Mouse (Mus musculus) ES-E14 (cell line): ENCODE results near the gene Gm10638. TPM values are rescaled to one million over a fixed set of nuclear protein-coding genes. Genes with fewer than 3 reads are reported as not detected.

Experiments
- DNase-seq: peaks from one replicate; pipeline ENCODE4 v3.0.0-alpha.2; 2013; ENCODE audit warnings: low read depth, low spot score
- H3K27ac ChIP-seq: 2 replicates; pipeline ENCODE4 v1.5.1; 2012; ENCODE audit warnings: low read depth, mild to moderate bottlenecking, low read length, moderate library complexity, mixed read lengths; ENCODE audit not compliant: poor library complexity, insufficient read depth, severe bottlenecking
- H3K36me3 ChIP-seq: 2 replicates; pipeline ENCODE4 v1.6.1; 2012; ENCODE audit warnings: mild to moderate bottlenecking, low read length, moderate library complexity, mixed read lengths; ENCODE audit not compliant: control insufficient read depth, poor library complexity, insufficient read depth, severe bottlenecking
- H3K4me1 ChIP-seq, 2 experiments: fragments of 150-350 bp in 1 of 2; sonication (generic) in 1 of 2; 2 replicates each; pipeline ENCODE4 v1.6.1; 2012; ENCODE audit warnings: low read length in 2 of 2, mild to moderate bottlenecking in 1 of 2, mixed read lengths in 1 of 2; ENCODE audit not compliant: control insufficient read depth in 2 of 2, insufficient read depth in 2 of 2, poor library complexity in 1 of 2
- H3K4me3 ChIP-seq, 2 experiments: fragments of 150-350 bp in 1 of 2; sonication (generic) in 1 of 2; 2 replicates each; pipeline ENCODE4 v1.5.1; 2012; ENCODE audit warnings: low read length in 2 of 2, low read depth in 1 of 2, mild to moderate bottlenecking in 1 of 2, mixed read lengths in 1 of 2; ENCODE audit not compliant: insufficient read depth in 1 of 2, poor library complexity in 1 of 2, severe bottlenecking in 1 of 2
- H3K9ac ChIP-seq: 2 replicates; pipeline ENCODE4 v1.6.1; 2012; ENCODE audit warnings: low read depth, mild to moderate bottlenecking, low read length, mixed read lengths; ENCODE audit not compliant: poor library complexity, insufficient read depth, severe bottlenecking
- H3K9me3 ChIP-seq: fragments of 150-350 bp; sonication (generic); 2 replicates; pipeline ENCODE4 v1.6.1; 2012; ENCODE audit warnings: low read depth, mild to moderate bottlenecking, low read length; ENCODE audit not compliant: control insufficient read depth, insufficient read depth
- CHD2 ChIP-seq: IDR thresholded peaks from 2 replicates; pipeline ENCODE4 v1.6.1; 2014; ENCODE audit warnings: mild to moderate bottlenecking, low read depth, low read length, inconsistent platforms
- HCFC1 ChIP-seq: IDR thresholded peaks from 2 replicates; pipeline ENCODE4 v1.6.1; 2012; ENCODE audit warnings: low read length, inconsistent platforms, borderline replicate concordance; ENCODE audit not compliant: insufficient read depth
- MAFK ChIP-seq: IDR thresholded peaks from 2 replicates; pipeline ENCODE4 v1.6.1; 2014; ENCODE audit warnings: mild to moderate bottlenecking, low read depth, low read length, inconsistent platforms; ENCODE audit not compliant: insufficient read depth
- ZC3H11A ChIP-seq: IDR thresholded peaks from 2 replicates; pipeline ENCODE4 v1.6.1; 2012; ENCODE audit warnings: low read depth, mild to moderate bottlenecking, inconsistent platforms, low read length, borderline replicate concordance
- ZNF384 ChIP-seq: IDR thresholded peaks from 2 replicates; pipeline ENCODE4 v1.6.1; 2012; ENCODE audit warnings: low read depth, low read length, inconsistent platforms
- in situ Hi-C, 2 experiments: fragments of 600-800 bp; cut with MboI; formaldehyde crosslinking; loops; one replicate each; pipeline ENCODE4 v1.15.1; 2025; ENCODE audit warnings: low sequenced_read_pairs in 2 of 2, inconsistent platforms in 1 of 2; ENCODE audit not compliant: unreplicated experiment in 2 of 2
- total RNA-seq: library from RNA; depleted of rRNA; stranded (reverse); fragments of 300-350 nt; gene quantifications from 2 replicates; pipeline ENCODE4 v1.2.3, GENCODE M21; 2012

The Gm10638 gene
- total RNA-seq, 1 experiment, result 0.54 TPM

DNA sequence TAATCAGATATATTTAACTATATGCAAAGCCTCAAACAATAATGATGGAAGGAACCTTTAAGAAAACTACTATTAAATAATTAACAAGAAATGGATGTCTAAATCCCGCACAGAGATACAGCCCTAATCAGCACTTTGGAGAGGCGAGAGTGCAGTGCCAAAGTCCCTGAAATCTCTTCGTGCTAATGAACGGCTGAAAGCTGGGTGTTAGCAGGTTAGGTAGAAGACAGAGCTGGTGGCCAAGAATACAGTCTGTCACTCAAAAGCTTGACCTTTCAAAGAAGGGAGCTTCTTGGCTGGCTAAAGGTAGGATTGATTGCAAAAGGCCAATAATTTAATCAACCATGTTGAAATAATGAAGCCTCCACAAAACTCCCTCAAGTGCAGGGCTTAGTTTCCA is 11.3 kb upstream of the Gm10638 start:
- H3K27ac ChIP-seq, result no peak overlapping the region

DNA sequence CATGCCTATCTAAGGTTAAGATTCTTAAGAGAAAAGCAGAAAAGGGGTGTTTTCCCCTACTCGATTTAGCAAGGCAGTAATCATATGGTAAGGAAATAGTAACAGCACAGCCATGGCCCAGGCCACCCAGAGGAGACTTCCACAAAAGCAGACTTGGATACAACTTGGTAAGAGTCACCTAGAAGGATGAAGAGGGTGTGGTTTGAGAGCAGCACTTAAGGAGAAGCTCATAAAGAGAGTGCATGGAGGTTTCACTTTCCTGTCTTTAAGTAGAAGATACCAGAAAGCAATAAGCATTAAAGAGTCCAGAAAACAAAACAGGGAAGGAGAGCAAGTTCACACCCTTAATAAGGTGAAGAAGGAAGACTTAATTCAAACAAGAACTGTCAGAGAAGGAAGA is 10.5 kb upstream of the Gm10638 start:
- DNase-seq, result no peak
- in situ Hi-C loops, result no loop called here
- Histone ChIP-seq H3K4me1 (peaks cover 4 to 10% of the 10 kb centered on the region in 2 experiments; a peak in 3 of 4 replicates), H3K36me3 (no peaks in the 10 kb centered on the region), H3K9me3 (no peaks in the 10 kb centered on the region), H3K9ac (no peak overlapping the region), H3K27ac (no peak overlapping the region), H3K4me3 (no peak overlapping the region)
- TF ChIP-seq MAFK, result no peak
- TF ChIP-seq ZC3H11A, result no peak
- TF ChIP-seq HCFC1, result no peak
- no peak for TF ChIP-seq ZNF384
- TF ChIP-seq CHD2, result no peak

More for the DNA sequence above, 11.3 kb upstream of the Gm10638 start:
- Histone ChIP-seq H3K4me1 (peaks cover 4 to 10% of the 10 kb centered on the region in 2 experiments; a peak in 3 of 4 replicates), H3K36me3 (no peaks in the 10 kb centered on the region), H3K9me3 (no peaks in the 10 kb centered on the region), H3K4me3 (no peak overlapping the region), H3K9ac (no peak overlapping the region)
- DNase-seq, result no peak
- in situ Hi-C loops, result no loop called here
- no peak for TF ChIP-seq MAFK
- TF ChIP-seq HCFC1, result no peak
- no peak for TF ChIP-seq CHD2
- TF ChIP-seq ZC3H11A, result no peak
- TF ChIP-seq ZNF384, result no peak

DNA sequence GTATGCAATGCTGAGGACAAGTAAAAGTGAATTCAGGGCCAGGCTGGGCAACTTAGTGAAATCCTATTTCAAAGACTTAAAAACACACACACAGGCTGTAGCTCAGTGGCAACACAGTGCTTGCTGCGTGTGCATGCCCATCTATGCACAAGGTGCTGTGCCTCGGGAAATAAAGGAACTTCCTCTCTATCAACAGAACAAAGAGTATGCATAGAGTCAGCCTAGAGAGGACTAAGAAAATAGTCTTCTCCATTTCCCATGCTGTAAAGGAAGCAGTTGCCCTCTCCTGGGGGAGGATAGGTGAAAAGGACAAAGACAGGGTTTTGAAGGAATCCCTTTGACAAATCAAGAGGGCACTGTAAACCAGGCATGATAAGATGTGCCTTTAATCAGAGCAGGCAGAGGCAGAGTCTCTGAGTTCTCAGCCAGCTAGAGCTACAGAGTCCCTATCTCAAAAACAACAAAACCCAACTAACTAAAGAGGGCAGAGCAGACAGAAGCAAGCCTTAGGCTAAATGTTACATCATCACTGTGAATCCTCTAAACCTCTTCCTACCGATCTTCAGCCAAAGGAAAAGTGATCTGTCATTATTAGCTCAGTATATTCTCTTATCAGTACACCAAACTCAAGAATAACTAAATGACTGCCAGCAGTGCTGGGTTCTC is 9.9 kb upstream of the Gm10638 start:
- Histone ChIP-seq H3K9me3 (no peaks in the 10 kb centered on the region), H3K4me1 (peaks cover 4 to 10% of the 10 kb centered on the region in 2 experiments; a peak in 3 of 4 replicates), H3K4me3 (no peak overlapping the region), H3K9ac (no peak overlapping the region), H3K27ac (no peak overlapping the region; the same call in 1 of the 2 replicates), H3K36me3 (no peaks in the 10 kb centered on the region)
- TF ChIP-seq ZC3H11A (no peak), MAFK (no peak), CHD2 (no peak), ZNF384 (no peak), HCFC1 (no peak)
- in situ Hi-C loops, result no loop called here
- DNase-seq, result no peak

DNA sequence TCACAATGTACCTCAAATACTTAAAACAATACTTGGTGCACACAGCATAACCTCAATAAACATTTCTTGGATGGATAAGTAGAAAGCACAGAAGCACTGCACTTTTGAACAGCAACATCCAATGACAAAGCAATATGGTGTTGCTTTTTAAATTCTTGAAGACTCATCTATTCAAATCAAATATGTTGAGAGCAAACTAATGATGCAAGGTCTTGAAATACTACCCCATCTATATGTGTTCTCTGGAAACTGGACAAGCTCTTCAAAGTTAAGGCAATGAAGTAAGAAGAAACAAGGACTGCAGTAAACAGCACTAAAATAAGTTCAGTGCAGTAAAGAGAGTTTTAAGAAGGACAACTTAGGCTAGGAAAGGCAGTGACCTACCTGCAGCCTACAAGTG is 4.6 kb upstream of the Gm10638 start:
- Histone ChIP-seq H3K36me3 (no peaks in the 10 kb centered on the region), H3K27ac (no peak overlapping the region), H3K9me3 (no peaks in the 10 kb centered on the region), H3K4me1 (peaks cover 3 to 4% of the 10 kb centered on the region in 2 experiments; a peak in 3 of 4 replicates), H3K9ac (no peak overlapping the region), H3K4me3 (no peak overlapping the region)
- TF ChIP-seq HCFC1 (no peak), MAFK (no peak), CHD2 (no peak), ZC3H11A (no peak), ZNF384 (no peak)
- in situ Hi-C loops, result no loop called here
- DNase-seq, result no peak
